Mouse (Mus musculus) gastrocnemius, postnatal 36 days (tissue): ENCODE data around the gene Zfp384. TPM values are rescaled to one million over a fixed set of nuclear protein-coding genes. Genes with fewer than 3 reads are reported as not detected.

ENCODE experiments used
- DNase-seq, 2 experiments: peaks; one replicate each; pipeline ENCODE4 v3.0.0; 2022
- intact Hi-C: fragments of 180-260 bp; cut with DNase I; formaldehyde crosslinking; loops from one replicate; pipeline ENCODE4 v1.15.1; 2025
- long read RNA-seq, 2 experiments: library from polyadenylated mRNA; stranded (forward); transcript quantifications; one replicate each; pipeline ENCODE4 v2.0.0; 2021
- total RNA-seq, 2 experiments: library from RNA; stranded (reverse); gene quantifications; 2 replicates each; pipeline ENCODE4 v1.2.3; 2021

The Zfp384 gene
- total RNA-seq = 10 to 100 TPM; 20.3 to 22.8 TPM
- long read RNA-seq, experiment 1, partial matches to known transcripts = 1 of 10 reads
- long read RNA-seq, experiment 1, other reads (novel, unspliced or antisense) = 6 of 10 reads
- long read RNA-seq, experiment 2, partial matches to known transcripts = 5 of 21 reads
- long read RNA-seq, experiment 2, other reads (novel, unspliced or antisense) = 13 of 21 reads

DNA sequence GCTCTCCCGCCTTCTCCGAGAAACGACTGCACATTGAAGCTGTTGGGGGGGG is at the start of gene Zfp384:
Zfp384 (plus strand) TSS at position 17 of the 52 bp plus-strand sequence.
- DNase-seq = no peak
- intact Hi-C loops = loop anchor here (1.0 to 5.0 kb wide), 2 partner anchors 30 to 107 kb away; partner anchors contain the start of gene Ing4

DNA sequence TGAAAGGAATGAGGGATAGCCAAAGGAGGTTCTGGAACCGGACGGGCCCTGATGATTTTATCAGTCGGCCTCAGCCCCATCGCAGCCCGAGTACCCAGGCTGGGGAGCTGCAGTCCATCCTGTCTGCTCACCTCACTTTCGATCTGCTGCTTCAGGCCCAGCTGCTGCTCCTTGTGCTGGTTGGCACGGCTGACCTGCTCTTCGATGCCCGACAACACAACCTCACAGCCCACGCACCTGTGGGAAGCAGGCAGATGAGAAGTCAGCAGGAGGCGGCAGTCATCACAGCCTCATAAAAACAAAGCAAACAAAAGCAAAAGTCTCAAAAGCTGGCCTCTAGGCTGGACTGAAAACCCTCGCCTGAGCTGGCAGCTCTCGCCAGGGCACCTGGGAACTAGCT is 49.0 kb upstream of the Zfp384 start:
- no peak for DNase-seq
- intact Hi-C loops = loop anchor here (2.0 kb wide), 1 partner anchor 15 kb away; no protein-coding TSS in a partner anchor

DNA sequence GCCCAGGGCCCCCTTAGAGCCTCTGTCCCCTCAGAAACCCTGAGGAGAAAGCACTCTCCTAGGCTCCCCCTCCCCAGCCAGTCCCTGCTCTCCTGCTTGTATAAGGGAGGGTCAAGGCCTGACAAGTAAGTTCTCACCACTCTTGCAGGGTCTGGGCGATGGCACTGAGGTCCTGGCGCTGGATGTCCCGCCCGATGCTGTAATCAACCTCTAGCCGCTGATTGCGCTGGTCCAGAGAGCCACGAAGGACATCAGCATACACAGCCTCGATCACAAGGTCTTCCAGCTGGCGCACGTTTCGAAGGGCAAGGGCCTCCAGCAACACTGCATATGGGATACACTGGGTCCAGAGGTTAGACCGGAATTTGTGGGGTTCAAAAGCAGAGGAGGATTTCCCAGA is 47.9 kb upstream of the Zfp384 start:
- intact Hi-C loops = no loop called here
- no peak for DNase-seq

DNA sequence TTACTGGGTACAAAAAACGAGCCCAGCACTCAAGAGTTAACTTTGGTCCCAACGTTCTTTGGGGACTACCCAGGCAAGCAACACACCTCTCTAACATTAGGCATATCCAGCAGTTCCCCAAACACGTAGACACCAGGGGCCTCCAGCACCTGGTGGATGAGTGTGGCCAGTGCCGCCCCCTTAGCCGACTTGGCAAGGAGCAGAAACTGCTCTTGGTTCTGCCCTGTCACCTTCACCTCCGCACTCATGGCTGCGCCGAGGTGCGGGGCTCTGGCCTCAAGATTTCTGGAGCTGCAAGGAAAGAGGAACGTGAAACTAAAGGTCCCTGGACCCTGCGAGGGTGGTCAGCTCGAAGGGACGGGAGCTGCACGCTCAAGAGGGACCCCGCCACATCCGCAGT is 44.3 kb upstream of the Zfp384 start:
- DNase-seq = no peak
- intact Hi-C loops = loop anchor here (2.0 kb wide), 1 partner anchor 62 kb away; no protein-coding TSS in a partner anchor

DNA sequence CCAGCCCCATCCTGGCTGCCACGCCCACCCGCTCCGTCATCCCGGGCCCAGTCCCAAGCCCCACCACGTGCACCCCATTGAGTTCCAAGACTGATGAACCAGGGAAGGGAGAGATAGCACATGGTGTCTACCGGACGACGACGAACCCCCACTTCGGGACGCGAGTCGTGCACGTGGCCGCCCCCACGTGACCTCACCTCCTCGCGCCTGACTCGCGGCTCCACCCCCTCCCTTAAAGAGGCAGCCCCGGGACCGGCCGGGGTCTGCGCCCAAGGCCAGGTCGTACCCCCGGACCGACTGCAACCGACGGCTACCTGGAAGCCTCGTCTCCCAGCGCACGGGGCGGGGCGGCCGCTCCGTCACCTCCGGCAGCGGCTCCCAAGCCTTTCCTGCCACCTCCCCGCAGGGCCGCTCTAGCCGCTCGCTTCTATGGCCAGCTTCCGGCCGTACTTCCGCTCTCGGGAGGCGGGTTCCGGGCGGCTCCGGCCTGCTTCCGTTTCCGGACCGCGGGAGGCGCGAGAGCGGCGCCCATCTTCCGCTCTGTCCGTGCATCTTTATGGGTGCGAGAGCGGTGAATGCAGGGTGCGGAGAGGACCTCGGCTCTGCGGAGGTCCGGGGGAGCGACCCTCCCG is 43.7 kb upstream of the Zfp384 start, which contains the start of gene Cops7a:
Cops7a (minus strand) TSS at position 451 of the 632 bp plus-strand sequence.
- intact Hi-C loops = loop anchor here (2.0 kb wide), 1 partner anchor 62 kb away; no protein-coding TSS in a partner anchor
- peak; percentile 93 to 96 for DNase-seq

DNA sequence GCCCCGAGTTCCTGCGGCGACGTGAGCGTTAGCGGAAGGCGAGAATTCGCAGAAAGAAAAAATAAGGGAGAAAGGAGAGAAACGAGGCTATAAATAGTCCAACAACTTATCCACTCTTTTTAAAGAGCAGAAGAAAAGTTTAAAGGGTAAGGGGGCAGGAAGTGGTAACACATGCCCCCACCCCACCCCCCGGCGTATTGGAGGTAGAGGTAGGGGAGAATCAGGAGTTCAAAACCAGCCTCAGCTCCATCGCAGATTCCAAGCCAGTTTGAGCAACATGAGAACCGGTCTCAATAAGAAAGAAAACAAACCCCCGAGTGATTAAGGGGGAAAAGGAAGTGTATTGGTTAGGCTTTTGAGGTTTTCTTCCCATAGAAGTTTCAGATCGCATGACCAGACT is 43.2 kb upstream of the Zfp384 start:
- intact Hi-C loops = loop anchor here (2.0 kb wide), 1 partner anchor 63 kb away; no protein-coding TSS in a partner anchor
- no peak for DNase-seq

DNA sequence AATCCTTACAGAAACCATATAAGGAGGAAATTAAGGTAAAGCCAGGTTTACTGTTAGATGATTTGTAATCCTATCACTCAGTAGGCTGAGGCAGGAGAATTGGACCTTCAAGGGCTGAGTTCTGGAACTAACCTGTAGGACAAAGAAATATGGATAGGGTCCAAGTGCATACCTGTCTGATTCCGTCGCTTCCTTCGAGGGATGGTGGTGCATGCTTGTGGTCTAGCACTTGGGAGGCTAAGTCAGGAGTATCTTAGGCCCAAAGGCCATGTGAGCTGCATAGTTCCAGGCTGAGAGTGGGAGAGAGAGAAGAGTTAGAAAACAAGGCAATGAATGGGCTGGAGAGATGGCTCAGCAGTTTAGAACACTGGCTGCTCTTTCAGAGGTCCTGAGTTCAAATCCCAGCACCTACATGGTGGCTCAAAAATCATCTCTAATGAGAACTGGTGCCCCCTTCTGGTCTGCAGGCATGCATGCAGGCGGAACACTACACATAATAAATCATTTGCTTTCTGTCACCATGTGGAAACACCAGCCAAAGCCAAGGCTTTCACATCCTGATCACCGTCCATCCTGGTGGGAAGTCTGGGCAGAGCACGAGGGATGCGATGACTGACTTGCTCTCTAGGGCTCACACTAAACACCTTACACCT is 42.4 kb upstream of the Zfp384 start:
- intact Hi-C loops = no loop called here
- no peak for DNase-seq

DNA sequence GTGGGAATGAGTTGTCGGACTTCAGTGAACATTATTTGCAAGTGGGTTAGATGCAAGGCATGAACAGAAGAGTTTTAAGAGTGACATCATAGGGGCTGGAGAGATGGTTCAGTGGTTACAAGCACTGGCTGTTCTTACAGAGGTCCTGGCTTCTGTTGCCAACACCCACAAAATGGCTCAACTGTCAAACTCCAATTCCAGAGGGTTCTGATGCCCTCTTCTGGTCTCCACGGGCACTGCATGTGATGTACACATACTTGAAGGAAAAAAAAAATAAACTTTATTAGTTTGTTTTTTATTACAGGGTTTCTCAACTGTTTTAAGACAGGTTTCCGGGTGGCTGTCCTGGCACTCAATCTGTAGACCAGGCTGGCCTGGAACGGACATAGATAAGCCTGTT is 41.2 kb upstream of the Zfp384 start:
- peak in 1 of 2 experiments; percentile 39 for DNase-seq
- intact Hi-C loops = no loop called here

DNA sequence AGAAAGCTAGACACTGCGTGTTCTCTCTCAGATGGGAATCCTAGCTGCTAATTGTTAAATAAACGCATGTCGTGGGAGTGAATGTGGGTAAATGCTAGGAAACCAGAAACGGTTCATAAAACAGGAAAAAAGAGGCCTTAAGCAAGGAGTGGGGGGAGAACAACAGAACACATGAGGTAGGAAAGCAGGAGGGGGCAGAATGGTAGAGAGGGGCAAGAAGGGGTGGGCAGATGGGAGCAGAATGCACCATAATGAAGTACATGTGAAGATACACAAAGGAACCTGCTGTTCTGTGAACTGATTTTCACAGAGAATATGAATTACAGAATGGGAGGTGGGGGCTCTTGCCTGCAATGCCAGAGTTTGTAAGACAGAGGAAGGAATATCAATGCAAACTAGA is 16.7 kb upstream of the Zfp384 start:
- DNase-seq = no peak
- intact Hi-C loops = no loop called here

DNA sequence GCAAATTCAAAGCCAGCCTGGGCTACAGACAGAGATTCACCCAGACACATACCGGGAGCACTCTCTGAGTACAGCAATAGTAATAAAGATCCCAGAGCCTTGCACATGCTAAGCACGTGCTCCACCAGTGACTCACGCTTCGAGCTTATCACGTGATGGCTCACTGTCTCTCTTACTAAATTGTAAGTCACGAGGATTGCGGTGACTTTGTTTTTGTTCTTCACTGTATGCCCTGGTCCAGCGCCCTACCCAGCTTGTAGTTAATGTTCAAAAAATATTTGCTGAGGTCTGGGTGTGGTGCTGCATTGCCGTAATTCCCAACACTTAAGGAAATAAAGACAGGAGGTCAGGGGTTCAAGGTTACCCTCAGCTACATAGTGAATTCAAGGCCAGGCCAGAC is 15.6 kb upstream of the Zfp384 start:
- intact Hi-C loops = no loop called here
- no peak for DNase-seq

DNA sequence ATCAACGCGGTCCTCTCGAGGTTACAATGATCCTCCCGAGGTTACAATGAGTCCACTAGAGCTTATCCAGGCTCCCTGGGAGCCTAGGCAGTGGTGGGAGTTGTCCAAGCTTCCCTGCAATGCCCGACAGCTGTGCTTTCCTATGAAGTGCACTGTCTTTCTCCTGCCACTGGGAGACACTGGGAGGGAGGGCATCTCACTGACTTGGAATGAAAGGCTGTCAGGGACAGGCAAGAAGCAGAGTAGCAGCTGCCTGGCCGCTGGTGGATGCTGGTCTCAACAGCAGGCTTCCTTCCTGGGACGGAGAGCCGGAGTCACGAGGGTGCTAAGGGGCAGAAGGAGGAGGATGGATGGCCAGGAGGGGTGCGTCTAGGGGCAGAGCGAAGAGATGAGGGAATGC is 15.1 kb upstream of the Zfp384 start:
- DNase-seq = no peak
- intact Hi-C loops = no loop called here

DNA sequence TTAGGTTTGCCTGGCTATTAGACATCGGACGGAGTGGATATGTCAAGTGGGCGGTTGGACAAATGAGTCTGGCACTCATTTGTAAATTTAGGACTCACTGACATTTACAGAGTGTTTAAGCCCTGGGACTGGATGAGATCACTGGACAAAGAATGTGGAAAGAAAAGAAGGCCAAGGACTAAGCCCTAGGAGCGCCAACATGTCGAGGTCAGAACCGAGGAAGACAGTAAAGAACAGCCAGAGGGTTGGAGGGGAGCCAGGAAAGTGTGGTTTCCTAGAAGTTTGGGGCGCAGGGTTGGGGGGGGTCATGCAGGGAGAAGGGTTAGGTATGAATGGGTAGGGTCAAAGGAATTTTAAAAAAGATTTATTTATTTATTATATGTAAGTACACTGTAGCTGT is 13.7 kb upstream of the Zfp384 start:
- no peak for DNase-seq
- intact Hi-C loops = no loop called here

DNA sequence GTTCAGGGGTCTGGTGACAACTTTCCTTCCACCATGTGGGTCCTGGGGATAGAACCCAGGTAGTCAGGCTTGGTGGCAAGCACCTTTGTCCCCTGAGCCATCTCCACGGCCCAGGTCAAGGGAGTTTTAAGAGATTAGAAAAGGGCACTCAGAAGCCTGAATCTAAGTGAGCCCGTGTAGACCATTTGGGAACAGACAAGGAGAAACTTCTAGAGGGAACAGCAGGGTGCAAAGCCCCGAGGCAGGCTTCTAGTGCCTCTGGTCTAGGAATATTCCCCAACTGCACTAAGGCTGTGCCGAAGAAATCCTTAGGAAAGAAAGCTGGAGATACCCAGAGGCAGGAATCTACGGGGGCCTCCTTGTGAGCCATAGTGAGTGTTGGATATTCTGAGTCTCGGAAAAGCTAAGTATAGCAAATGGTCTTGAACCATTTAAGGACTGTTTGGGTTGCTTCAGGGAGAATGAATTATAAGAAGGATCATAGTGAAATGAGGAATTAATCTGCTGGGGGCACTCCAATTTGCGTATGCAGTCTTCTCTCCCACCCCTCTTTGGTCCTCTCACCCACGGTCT is 13.0 kb upstream of the Zfp384 start:
- intact Hi-C loops = no loop called here
- no peak for DNase-seq

DNA sequence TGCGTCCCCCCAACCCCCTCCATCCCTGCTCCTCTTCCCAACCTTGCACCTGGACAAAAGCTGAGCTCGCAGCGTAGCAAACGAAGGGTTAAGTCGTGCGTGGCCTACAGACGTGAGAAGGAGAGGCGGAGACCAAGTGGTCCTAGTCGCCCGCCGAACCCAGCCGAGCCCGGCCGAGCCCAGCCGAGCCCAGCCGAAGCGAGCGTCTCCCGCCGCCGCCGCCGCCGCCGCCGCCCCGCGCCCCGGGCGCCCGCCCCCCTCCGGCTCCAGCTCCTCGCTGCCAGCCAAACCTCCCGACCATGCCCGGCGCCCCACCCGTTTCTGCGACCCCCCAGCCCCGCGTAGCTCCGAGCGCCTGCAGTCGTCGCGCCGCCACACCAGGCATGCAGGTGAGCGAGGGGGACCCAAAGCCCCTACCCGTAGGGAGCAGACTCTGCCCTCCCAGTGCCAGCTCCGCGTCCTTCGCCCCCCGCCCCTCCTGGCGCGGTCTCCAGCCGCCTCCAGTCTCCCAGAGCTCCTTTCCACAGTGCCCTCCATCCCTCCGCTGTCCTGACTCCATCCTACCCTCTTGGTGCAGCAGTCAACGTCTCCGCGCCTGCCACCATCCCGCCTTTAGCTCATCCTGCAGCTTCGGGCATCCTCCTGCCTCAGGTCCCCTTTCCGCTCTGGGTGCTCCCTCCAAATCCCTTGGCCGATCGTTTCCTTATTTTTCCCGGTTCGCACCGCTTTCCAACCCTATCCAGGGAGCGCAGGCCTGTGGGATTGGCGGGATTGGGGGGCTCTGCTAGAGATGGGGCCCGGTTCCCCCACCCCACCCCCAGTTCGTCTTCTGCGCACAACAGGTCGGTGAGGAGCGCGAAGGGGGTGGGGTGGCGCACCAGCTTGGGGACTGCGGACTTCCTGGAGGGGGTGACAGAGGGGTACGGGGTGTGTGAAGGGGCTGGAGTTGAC is 12.1 kb upstream of the Zfp384 start, which contains the start of gene Pianp:
Pianp (plus strand) TSS at position 144 of the 951 bp plus-strand sequence.
- intact Hi-C loops = no loop called here
- peak; percentile 60 to 66 for DNase-seq

DNA sequence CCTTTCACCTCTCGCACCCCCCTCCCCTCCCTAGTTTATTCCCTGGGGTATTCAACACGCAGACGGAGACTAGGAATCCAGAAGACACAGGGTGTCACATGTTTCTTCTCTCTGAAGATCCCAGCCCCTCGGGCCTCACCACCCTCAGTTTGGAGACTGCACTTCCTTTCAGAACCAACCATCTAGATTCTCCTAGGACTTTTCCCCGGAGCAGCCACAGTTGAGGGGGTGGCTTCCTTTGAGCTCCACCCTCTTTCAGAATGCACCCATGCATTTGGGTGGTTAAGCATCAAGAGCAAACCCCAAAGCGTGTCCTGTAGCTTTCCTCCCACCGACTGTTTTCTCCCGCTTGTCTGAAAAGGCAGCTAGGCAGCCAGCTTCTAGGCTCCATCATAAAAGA is 10.9 kb upstream of the Zfp384 start:
- intact Hi-C loops = no loop called here

DNA sequence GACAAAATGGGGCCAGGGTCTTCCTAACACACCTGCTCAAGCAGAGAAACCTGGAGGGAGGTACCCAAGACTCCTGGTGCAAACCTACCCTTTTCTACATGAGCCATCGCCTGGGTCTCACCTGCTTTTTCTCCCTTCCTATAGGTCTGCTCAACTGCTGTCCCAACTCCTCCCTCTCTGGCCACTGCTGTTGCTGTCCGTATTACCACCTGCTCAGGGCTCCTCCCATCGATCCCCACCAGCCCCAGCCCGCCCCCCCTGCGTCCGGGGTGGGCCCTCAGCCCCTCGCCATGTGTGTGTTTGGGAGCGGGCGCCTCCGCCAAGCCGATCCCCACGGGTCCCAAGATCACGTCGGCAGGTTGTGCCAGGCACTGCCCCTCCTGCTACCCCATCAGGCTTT is 9.9 kb upstream of the Zfp384 start:
- intact Hi-C loops = no loop called here

More for the DNA sequence above, 10.9 kb upstream of the Zfp384 start:
- no peak for DNase-seq

DNA sequence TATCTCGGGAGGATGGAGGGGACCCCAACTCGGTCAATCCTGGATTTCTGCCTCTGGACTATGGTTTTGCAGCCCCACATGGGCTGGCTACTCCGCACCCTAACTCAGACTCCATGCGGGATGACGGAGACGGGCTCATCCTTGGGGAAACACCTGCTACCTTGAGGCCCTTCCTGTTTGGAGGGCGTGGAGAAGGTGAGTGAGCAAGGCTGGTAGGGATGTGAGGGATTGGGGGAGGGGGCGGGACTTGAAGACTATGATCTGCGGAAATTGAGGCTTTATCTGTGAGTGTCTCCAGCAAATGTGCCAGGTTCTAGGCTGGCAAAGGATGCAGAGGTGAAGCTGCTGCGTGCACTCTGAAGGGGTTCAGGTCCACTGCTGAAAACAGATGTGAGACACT is 9.4 kb upstream of the Zfp384 start:
- intact Hi-C loops = no loop called here
- no peak for DNase-seq

More for the DNA sequence above, 9.9 kb upstream of the Zfp384 start:
- no peak for DNase-seq

DNA sequence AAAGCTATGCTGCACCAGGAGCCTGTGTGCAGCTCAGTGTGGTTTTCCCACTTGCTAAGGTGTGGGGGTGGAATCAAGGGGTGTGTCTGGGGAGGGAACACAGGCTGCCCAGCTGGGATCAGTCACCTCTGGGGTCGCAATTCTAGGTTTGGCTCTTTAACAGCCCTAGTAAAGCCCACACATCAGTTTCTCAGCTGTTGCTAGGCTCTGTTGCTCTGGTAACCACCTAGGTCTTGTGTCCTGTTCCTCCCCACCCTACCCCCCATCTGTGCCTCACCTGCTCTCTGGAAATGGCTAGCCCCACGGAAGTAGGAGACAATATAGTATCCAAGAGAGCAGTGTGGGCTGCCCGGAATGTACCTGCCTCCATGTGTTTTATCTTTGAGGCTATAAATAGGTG is 5.2 kb upstream of the Zfp384 start:
- DNase-seq = no peak
- intact Hi-C loops = no loop called here

DNA sequence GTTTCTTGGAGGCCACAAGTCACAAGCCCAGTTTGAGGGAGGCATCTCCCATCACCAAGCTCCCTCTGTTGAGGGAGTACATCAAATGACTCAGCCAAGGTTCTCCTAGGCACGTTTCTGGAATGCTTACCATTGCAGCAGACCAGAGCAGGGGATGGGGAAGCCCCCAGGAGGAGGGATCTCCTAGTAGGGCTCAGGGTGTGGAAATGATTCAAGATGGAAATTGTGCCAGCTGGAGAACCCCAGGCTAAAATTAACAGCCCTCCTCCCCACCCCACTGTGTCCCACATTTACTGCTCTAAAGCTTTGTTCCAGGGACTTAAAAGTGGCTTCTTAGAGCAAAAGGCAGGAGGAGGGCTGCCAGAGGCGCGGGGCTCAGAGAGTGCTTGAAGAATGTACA is 3.9 kb upstream of the Zfp384 start:
- no peak for DNase-seq
- intact Hi-C loops = loop anchor here (5.0 kb wide), 1 partner anchor 103 kb away; no protein-coding TSS in a partner anchor

DNA sequence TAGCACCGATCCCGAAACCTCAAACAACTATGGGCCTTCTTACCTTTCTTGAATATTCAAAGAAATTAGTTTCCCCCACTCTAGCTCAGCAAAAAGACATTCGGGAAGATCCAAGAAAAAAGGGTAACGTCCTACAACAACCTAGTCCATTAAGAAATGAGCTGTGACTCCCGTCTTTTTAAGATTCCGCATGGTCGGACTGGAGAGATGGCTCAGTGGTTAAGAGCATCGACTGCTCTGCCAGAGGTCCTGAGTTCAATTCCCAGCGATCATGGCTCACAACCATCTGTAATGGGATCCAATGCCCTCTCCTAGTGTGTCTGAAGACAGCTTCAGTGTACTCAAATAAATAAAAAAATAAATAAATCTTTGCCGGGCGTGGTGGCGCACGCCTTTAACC is 885 bp upstream of the Zfp384 start:
- no peak for DNase-seq
- intact Hi-C loops = loop anchor here (5.0 kb wide), 1 partner anchor 106 kb away; no protein-coding TSS in a partner anchor
